Mouse (Mus musculus): ENCODE measurements around the gene Fam174b. TPM values are rescaled to one million over a fixed set of nuclear protein-coding genes. Genes with fewer than 3 reads are reported as not detected.

The Fam174b gene
- polyA plus RNA-seq, 1 experiment from 2014 or later = 44.5 TPM

DNA sequence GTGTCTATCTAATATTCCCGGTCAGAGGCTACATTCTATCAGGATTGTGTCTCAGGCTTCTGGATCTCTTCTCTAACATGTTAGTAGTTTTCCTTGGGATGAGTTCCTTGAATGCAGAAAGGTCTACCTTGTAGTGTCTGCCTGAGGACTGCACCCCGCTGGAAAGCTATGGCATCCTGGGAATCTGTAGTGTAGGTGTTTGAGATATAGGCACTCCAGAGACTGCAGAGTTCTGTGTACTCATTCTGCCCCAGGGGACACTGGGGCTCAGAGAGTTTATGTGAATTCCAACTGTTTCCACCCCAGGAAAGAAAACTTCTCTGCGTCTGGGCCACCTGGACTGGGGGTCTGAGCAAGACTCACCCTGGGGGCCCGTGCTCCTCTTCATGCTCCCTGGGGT is 45.7 kb downstream of the Fam174b start:
- Histone ChIP-seq H3K4me3 (no peak overlapping the region), H3K27me3 (no peaks in the 10 kb centered on the region), H3K9ac (replicated peaks) (no peak overlapping the region), H3K9me3 (no peaks in the 10 kb centered on the region), H3K36me3 (no peaks in the 10 kb centered on the region), H3K4me1 (no peaks in the 10 kb centered on the region), H3K27ac (replicated peaks) (no peak overlapping the region), H3K4me2 (replicated peaks) (no peak overlapping the region)
- 85% methylated on average over 4 of the region's 4 CpGs for WGBS
- ATAC-seq (ENCODE audit: low FRiP score, low read depth) = no peak

- no peak overlapping the region for H3K4me2 ChIP-seq (replicated peaks)
- ATAC-seq (ENCODE audit: low FRiP score, low read depth) = no peak
- no peak overlapping the region for H3K9ac ChIP-seq (replicated peaks)
- H3K9me3 ChIP-seq = no peaks in the 10 kb centered on the region
- 89% methylated on average over 8 of the region's 8 CpGs for WGBS
- H3K36me3 ChIP-seq = no peaks in the 10 kb centered on the region
- H3K27ac ChIP-seq (replicated peaks) = no peak overlapping the region
- H3K27me3 ChIP-seq = no peaks in the 10 kb centered on the region
- H3K4me3 ChIP-seq = no peak overlapping the region
- H3K4me1 ChIP-seq = no peaks in the 10 kb centered on the region
These were observed 47.4 kb downstream of the Fam174b start for GRCm38 (mm10) chr7:73787513-73787912.

DNA sequence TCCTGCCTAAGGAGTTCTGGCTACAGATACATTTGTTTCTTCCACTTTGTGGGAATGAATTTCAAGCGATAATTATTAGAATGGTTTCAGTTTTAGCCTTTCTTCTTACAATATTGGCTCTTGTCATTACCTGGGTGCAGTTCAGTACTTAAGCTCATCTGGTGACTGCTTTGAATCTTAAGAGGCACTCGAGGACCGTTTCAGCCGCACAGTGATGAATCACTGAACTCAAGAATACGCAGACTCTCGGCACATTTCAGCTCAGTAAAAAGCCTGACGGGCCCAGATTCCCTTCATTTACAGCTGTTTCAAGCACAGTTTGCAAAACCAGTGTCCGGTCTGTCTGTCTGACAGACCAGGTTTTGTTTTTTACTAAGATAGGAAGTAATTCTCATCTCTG is 51.0 kb downstream of the Fam174b start:
- ATAC-seq (ENCODE audit: low FRiP score, low read depth) = no peak
- Histone ChIP-seq H3K9me3 (no peaks in the 10 kb centered on the region), H3K36me3 (no peaks in the 10 kb centered on the region), H3K27ac (replicated peaks) (no peak overlapping the region), H3K4me2 (replicated peaks) (no peak overlapping the region), H3K27me3 (no peaks in the 10 kb centered on the region), H3K4me3 (no peak overlapping the region), H3K4me1 (no peaks in the 10 kb centered on the region), H3K9ac (replicated peaks) (no peak overlapping the region)
- 72% methylated on average over 8 of the region's 8 CpGs for WGBS

DNA sequence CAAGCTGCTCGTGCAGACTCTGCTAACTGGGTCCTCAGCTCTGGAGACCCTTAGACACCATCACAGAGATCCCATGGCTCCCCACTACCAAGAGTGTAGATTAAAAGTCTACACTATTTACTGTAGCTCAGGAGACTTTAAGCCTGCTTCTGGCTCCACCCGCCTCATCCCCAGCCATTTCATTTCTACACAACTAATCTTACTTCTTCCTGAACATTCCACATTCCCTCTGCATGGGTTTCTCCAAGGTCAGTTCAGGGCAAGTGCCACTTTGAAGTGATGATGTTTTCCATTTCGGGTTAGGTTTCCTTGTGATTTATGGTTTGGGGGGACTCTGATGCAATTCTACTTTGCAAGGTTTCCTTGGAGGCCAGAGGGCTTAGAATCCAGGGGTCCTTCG is 52.1 kb downstream of the Fam174b start:
- Histone ChIP-seq H3K4me1 (no peaks in the 10 kb centered on the region), H3K9ac (replicated peaks) (no peak overlapping the region), H3K4me3 (no peak overlapping the region), H3K27ac (replicated peaks) (no peak overlapping the region), H3K36me3 (no peaks in the 10 kb centered on the region), H3K4me2 (replicated peaks) (no peak overlapping the region), H3K27me3 (no peaks in the 10 kb centered on the region), H3K9me3 (no peaks in the 10 kb centered on the region)
- WGBS = 90% methylated on average over 4 of the region's 4 CpGs
- ATAC-seq (ENCODE audit: low FRiP score, low read depth) = no peak

DNA sequence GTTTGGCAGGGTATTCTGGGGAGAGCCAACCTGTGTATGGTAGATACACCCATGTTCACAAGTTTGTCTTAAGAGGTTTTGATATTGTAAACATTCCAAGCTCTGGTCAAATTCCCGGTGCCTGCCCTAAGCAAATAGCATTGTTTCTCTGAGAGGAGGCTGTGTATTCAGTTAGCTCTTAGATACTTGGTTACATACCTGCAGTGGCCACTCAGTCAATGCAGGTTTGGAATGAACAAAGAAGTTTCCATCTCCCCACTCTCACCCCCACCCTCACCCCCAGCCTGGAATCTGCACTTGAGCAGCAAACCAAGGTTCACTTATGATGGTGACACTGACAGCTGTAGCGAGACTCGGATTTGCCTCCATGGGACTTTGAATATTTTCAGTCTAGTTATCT is 52.5 kb downstream of the Fam174b start:
- Histone ChIP-seq H3K9me3 (no peaks in the 10 kb centered on the region), H3K4me1 (no peaks in the 10 kb centered on the region), H3K27ac (replicated peaks) (no peak overlapping the region), H3K4me3 (no peak overlapping the region), H3K27me3 (no peaks in the 10 kb centered on the region), H3K36me3 (no peaks in the 10 kb centered on the region), H3K9ac (replicated peaks) (no peak overlapping the region), H3K4me2 (replicated peaks) (no peak overlapping the region)
- WGBS = 76% methylated on average over 3 of the region's 3 CpGs
- ATAC-seq (ENCODE audit: low FRiP score, low read depth) = no peak

GRCm38 (mm10) chr7:73809261-73809660 is 69.2 kb downstream of the Fam174b start:
- no peak overlapping the region for H3K9ac ChIP-seq (replicated peaks)
- no peak overlapping the region for H3K27ac ChIP-seq (replicated peaks)
- no peaks in the 10 kb centered on the region; the same call in 1 of the 2 replicates for H3K4me1 ChIP-seq
- no peak for ATAC-seq (ENCODE audit: low FRiP score, low read depth)
- H3K27me3 ChIP-seq = no peaks in the 10 kb centered on the region
- H3K4me2 ChIP-seq (replicated peaks) = no peak overlapping the region
- no peaks in the 10 kb centered on the region for H3K9me3 ChIP-seq
- no peak overlapping the region for H3K4me3 ChIP-seq
- 65% methylated on average over 2 of the region's 2 CpGs for WGBS
- no peaks in the 10 kb centered on the region for H3K36me3 ChIP-seq

DNA sequence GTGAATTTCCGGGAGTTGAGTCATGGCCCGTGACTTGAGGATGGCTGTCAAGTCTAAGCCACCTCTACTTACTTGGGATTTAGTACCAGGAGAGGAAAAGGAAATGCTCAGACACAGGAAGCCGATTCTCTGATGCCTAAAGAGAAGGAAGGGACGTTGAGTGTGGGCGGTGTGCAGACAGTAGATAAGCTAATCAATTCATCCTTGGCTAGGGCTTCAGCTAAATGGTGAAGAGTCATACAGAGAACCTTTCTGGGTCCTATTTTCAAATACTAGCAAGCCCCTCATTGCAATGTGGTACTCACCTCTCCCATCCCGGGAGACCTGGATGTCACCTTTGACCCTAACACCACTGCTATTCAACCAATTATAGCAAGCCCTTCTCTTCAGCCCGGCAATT is 71.3 kb downstream of the Fam174b start:
- Histone ChIP-seq H3K4me2 (replicated peaks) (no peak overlapping the region), H3K4me1 (no peaks in the 10 kb centered on the region; the same call in 1 of the 2 replicates), H3K27me3 (no peaks in the 10 kb centered on the region), H3K9ac (replicated peaks) (no peak overlapping the region), H3K36me3 (no peaks in the 10 kb centered on the region), H3K27ac (replicated peaks) (no peak overlapping the region), H3K4me3 (no peak overlapping the region), H3K9me3 (no peaks in the 10 kb centered on the region)
- no peak for ATAC-seq (ENCODE audit: low FRiP score, low read depth)
- 91% methylated on average over 7 of the region's 7 CpGs for WGBS

GRCm38 (mm10) chr7:73812176-73812575 is 72.1 kb downstream of the Fam174b start:
- H3K4me3 ChIP-seq = no peak overlapping the region
- H3K9ac ChIP-seq (replicated peaks) = no peak overlapping the region
- no peaks in the 10 kb centered on the region for H3K27me3 ChIP-seq
- H3K27ac ChIP-seq (replicated peaks) = no peak overlapping the region
- no peaks in the 10 kb centered on the region; the same call in 1 of the 2 replicates for H3K4me1 ChIP-seq
- H3K9me3 ChIP-seq = no peaks in the 10 kb centered on the region
- ATAC-seq (ENCODE audit: low FRiP score, low read depth) = no peak
- 85% methylated on average over 6 of the region's 6 CpGs for WGBS
- H3K4me2 ChIP-seq (replicated peaks) = no peak overlapping the region
- H3K36me3 ChIP-seq = no peaks in the 10 kb centered on the region

GRCm38 (mm10) chr7:73813887-73814286 is 73.8 kb downstream of the Fam174b start:
- Histone ChIP-seq H3K4me1 (no peaks in the 10 kb centered on the region; the same call in 1 of the 2 replicates), H3K4me2 (replicated peaks) (no peak overlapping the region), H3K9ac (replicated peaks) (no peak overlapping the region), H3K9me3 (no peaks in the 10 kb centered on the region), H3K36me3 (no peaks in the 10 kb centered on the region), H3K4me3 (no peak overlapping the region), H3K27ac (replicated peaks) (no peak overlapping the region), H3K27me3 (no peaks in the 10 kb centered on the region)
- WGBS = 80% methylated on average over 4 of the region's 4 CpGs
- ATAC-seq (ENCODE audit: low FRiP score, low read depth) = no peak

- H3K9ac ChIP-seq (replicated peaks) = no peak overlapping the region
- ATAC-seq (ENCODE audit: low FRiP score, low read depth) = no peak
- H3K4me1 ChIP-seq = no peaks in the 10 kb centered on the region; the same call in 1 of the 2 replicates
- H3K27ac ChIP-seq (replicated peaks) = no peak overlapping the region
- no peak overlapping the region for H3K4me3 ChIP-seq
- WGBS = 92% methylated on average over 7 of the region's 7 CpGs
- no peaks in the 10 kb centered on the region for H3K36me3 ChIP-seq
- H3K4me2 ChIP-seq (replicated peaks) = no peak overlapping the region
- no peaks in the 10 kb centered on the region for H3K9me3 ChIP-seq
- H3K27me3 ChIP-seq = no peaks in the 10 kb centered on the region
These were observed 74.4 kb downstream of the Fam174b start for GRCm38 (mm10) chr7:73814454-73814853.

GRCm38 (mm10) chr7:73816255-73816996 is 76.3 kb downstream of the Fam174b start:
- 84% methylated on average over 8 of the region's 8 CpGs for WGBS
- no peak overlapping the region for H3K27ac ChIP-seq (replicated peaks)
- H3K4me3 ChIP-seq = no peak overlapping the region
- H3K9ac ChIP-seq (replicated peaks) = no peak overlapping the region
- no peak overlapping the region for H3K4me2 ChIP-seq (replicated peaks)
- no peaks in the 10 kb centered on the region for H3K27me3 ChIP-seq
- ATAC-seq (ENCODE audit: low FRiP score, low read depth) = no peak
- H3K36me3 ChIP-seq = no peaks in the 10 kb centered on the region
- H3K9me3 ChIP-seq = no peaks in the 10 kb centered on the region
- no peaks in the 10 kb centered on the region; the same call in 1 of the 2 replicates for H3K4me1 ChIP-seq

GRCm38 (mm10) chr7:73819366-73819765 is 79.3 kb downstream of the Fam174b start:
- Histone ChIP-seq H3K4me2 (replicated peaks) (no peak overlapping the region), H3K4me1 (no peaks in the 10 kb centered on the region), H3K9ac (replicated peaks) (no peak overlapping the region), H3K27me3 (no peaks in the 10 kb centered on the region), H3K9me3 (no peaks in the 10 kb centered on the region), H3K36me3 (no peaks in the 10 kb centered on the region), H3K4me3 (no peak overlapping the region), H3K27ac (replicated peaks) (no peak overlapping the region)
- no peak for ATAC-seq (ENCODE audit: low FRiP score, low read depth)
- 84% methylated on average over 17 of the region's 17 CpGs for WGBS
